Mouse (Mus musculus) MEL (cell line): ENCODE measurements at regions not wholly inside any gene's neighbourhood (a gene's known extent, or its start where the extent isn't known, plus 50 kb on each side); places are given as distances from the start of the nearest gene placed in this dataset.

Experiments
- DNase-seq: peaks from one replicate; pipeline ENCODE4 v3.0.0; 2011; ENCODE audit warnings: low read depth, low spot score
- H3K27ac ChIP-seq: 2 replicates; pipeline ENCODE4 v1.5.1; 2012; ENCODE audit warnings: low read depth, mild to moderate bottlenecking, control low read depth, low read length, moderate library complexity; ENCODE audit not compliant: control insufficient read depth
- H3K27me3 ChIP-seq, 2 experiments: fragments of 150-350 bp in 1 of 2; sonication (generic) in 1 of 2; 2 replicates each; pipeline ENCODE4 v1.6.1; 2012; ENCODE audit warnings: low read length in 2 of 2, mild to moderate bottlenecking in 2 of 2, improper control_type of control experiment in 1 of 2, moderate library complexity in 1 of 2; ENCODE audit not compliant: insufficient read depth in 2 of 2, control insufficient read depth in 1 of 2
- H3K36me3 ChIP-seq, 2 experiments: 2 replicates each; pipeline ENCODE4 v1.6.1; 2012 to 2014; ENCODE audit warnings: low read length in 2 of 2, improper control_type of control experiment in 1 of 2, inconsistent platforms in 1 of 2, mild to moderate bottlenecking in 1 of 2; ENCODE audit not compliant: insufficient read depth in 2 of 2, control insufficient read depth in 1 of 2
- H3K4me1 ChIP-seq, 2 experiments: fragments of 150-350 bp in 1 of 2; sonication (generic) in 1 of 2; 2 replicates each; pipeline ENCODE4 v1.6.1; 2012; ENCODE audit warnings: low read length in 2 of 2, improper control_type of control experiment in 1 of 2, mild to moderate bottlenecking in 1 of 2; ENCODE audit not compliant: insufficient read depth in 2 of 2, control insufficient read depth in 1 of 2
- H3K4me3 ChIP-seq, 2 experiments: fragments of 150-350 bp in 1 of 2; sonication (generic) in 1 of 2; 2 replicates each; pipeline ENCODE4 v1.5.1; 2012; ENCODE audit warnings: low read depth in 2 of 2, low read length in 2 of 2, mild to moderate bottlenecking in 2 of 2, moderate library complexity in 2 of 2, control low read depth in 1 of 2, improper control_type of control experiment in 1 of 2; ENCODE audit not compliant: control insufficient read depth in 1 of 2, insufficient read depth in 1 of 2
- H3K79me2 ChIP-seq: 2 replicates; pipeline ENCODE4 v1.6.1; 2012; ENCODE audit warnings: mild to moderate bottlenecking, low read length, moderate library complexity; ENCODE audit not compliant: control insufficient read depth, poor library complexity, insufficient read depth
- H3K9ac ChIP-seq: 2 replicates; pipeline ENCODE4 v1.6.1; 2012; ENCODE audit warnings: low read depth, mild to moderate bottlenecking, control low read depth, low read length, moderate library complexity; ENCODE audit not compliant: control insufficient read depth, poor library complexity, severe bottlenecking
- H3K9me3 ChIP-seq: fragments of 150-350 bp; sonication (generic); replicated peaks from 2 replicates; pipeline ENCODE4 v1.6.1; 2012; ENCODE audit warnings: mild to moderate bottlenecking, low read length, improper control_type of control experiment, moderate library complexity; ENCODE audit not compliant: insufficient read depth
- BHLHE40 ChIP-seq: IDR thresholded peaks from 2 replicates; pipeline ENCODE4 v1.6.1; 2012; ENCODE audit warnings: low read depth, mild to moderate bottlenecking, inconsistent platforms, low read length, improper control_type of control experiment, borderline replicate concordance
- CHD1 ChIP-seq: IDR thresholded peaks from 2 replicates; pipeline ENCODE4 v1.6.1; 2012; ENCODE audit warnings: low read depth, mild to moderate bottlenecking, inconsistent platforms, low read length, improper control_type of control experiment
- CHD2 ChIP-seq: IDR thresholded peaks from 2 replicates; pipeline ENCODE4 v1.6.1; 2011; ENCODE audit warnings: low read length, improper control_type of control experiment
- ELF1 ChIP-seq: IDR thresholded peaks from 2 replicates; pipeline ENCODE4 v1.6.1; 2014; ENCODE audit warnings: low read depth, mild to moderate bottlenecking, inconsistent platforms, low read length, improper control_type of control experiment, moderate library complexity
- EP300 ChIP-seq, 2 experiments: IDR thresholded peaks; 2 replicates each; pipeline ENCODE4 v1.6.1; 2011; ENCODE audit warnings: improper control_type of control experiment in 2 of 2, low read length in 2 of 2, low read depth in 1 of 2, mild to moderate bottlenecking in 1 of 2
- ETS1 ChIP-seq: IDR thresholded peaks from 2 replicates; pipeline ENCODE4 v1.6.1; 2012; ENCODE audit warnings: low read depth, mild to moderate bottlenecking, inconsistent platforms, low read length, improper control_type of control experiment, moderate library complexity
- GATA1 ChIP-seq: IDR thresholded peaks from 2 replicates; pipeline ENCODE4 v1.6.1; 2011; ENCODE audit warnings: low read depth, low read length, improper control_type of control experiment
- HCFC1 ChIP-seq: IDR thresholded peaks from 2 replicates; pipeline ENCODE4 v1.6.1; 2012; ENCODE audit warnings: low read depth, mild to moderate bottlenecking, inconsistent platforms, low read length, improper control_type of control experiment, moderate library complexity
- KAT2A ChIP-seq: conservative IDR thresholded peaks from 2 replicates; pipeline ENCODE4 v1.6.1; 2012; ENCODE audit warnings: low read depth, low read length, improper control_type of control experiment, inconsistent platforms
- MYB ChIP-seq: IDR thresholded peaks from 2 replicates; pipeline ENCODE4 v1.6.1; 2011; ENCODE audit warnings: mild to moderate bottlenecking, low read depth, low read length, improper control_type of control experiment
- MYC ChIP-seq: IDR thresholded peaks from 2 replicates; pipeline ENCODE4 v1.6.1; 2011; ENCODE audit warnings: low read depth, mild to moderate bottlenecking, low read length, improper control_type of control experiment, moderate library complexity
- NELFE ChIP-seq: IDR thresholded peaks from 2 replicates; pipeline ENCODE4 v1.6.1; 2011; ENCODE audit warnings: low read depth, low read length, improper control_type of control experiment
- NRF1 ChIP-seq: IDR thresholded peaks from 2 replicates; pipeline ENCODE4 v1.6.1; 2014; ENCODE audit warnings: low read depth, mild to moderate bottlenecking, inconsistent platforms, low read length, improper control_type of control experiment, moderate library complexity; ENCODE audit not compliant: poor library complexity, insufficient read depth, severe bottlenecking
- POLR2AphosphoS2 ChIP-seq: IDR thresholded peaks from 2 replicates; pipeline ENCODE4 v1.6.1; 2011; ENCODE audit warnings: low read length, improper control_type of control experiment
- POLR2AphosphoS5 ChIP-seq: IDR thresholded peaks from 2 replicates; pipeline ENCODE4 v1.6.1; 2012; ENCODE audit warnings: low read depth, borderline replicate concordance, mild to moderate bottlenecking, inconsistent platforms, low read length, moderate library complexity, mixed read lengths
- RCOR1 ChIP-seq: IDR thresholded peaks from 2 replicates; pipeline ENCODE4 v1.6.1; 2012; ENCODE audit warnings: low read depth, mild to moderate bottlenecking, inconsistent platforms, low read length, improper control_type of control experiment
- SMC3 ChIP-seq: IDR thresholded peaks from 2 replicates; pipeline ENCODE4 v1.6.1; 2011; ENCODE audit warnings: low read depth, low read length, improper control_type of control experiment
- TCF12 ChIP-seq: IDR thresholded peaks from 2 replicates; pipeline ENCODE4 v1.6.1; 2014; ENCODE audit warnings: low read depth, mild to moderate bottlenecking, inconsistent platforms, low read length, improper control_type of control experiment, moderate library complexity
- USF1 ChIP-seq: IDR thresholded peaks from 2 replicates; pipeline ENCODE4 v1.6.1; 2014; ENCODE audit warnings: low read depth, mild to moderate bottlenecking, inconsistent platforms, low read length, improper control_type of control experiment, moderate library complexity
- USF2 ChIP-seq, 2 experiments: IDR thresholded peaks; 2 replicates each; pipeline ENCODE4 v1.6.1; 2011 to 2012; ENCODE audit warnings: improper control_type of control experiment in 2 of 2, low read length in 2 of 2, borderline replicate concordance in 1 of 2, inconsistent platforms in 1 of 2, low read depth in 1 of 2, mild to moderate bottlenecking in 1 of 2; ENCODE audit not compliant: insufficient read depth in 1 of 2
- ZC3H11A ChIP-seq: IDR thresholded peaks from 2 replicates; pipeline ENCODE4 v1.6.1; 2012; ENCODE audit warnings: low read depth, mild to moderate bottlenecking, inconsistent platforms, low read length, improper control_type of control experiment
- ZKSCAN1 ChIP-seq: IDR thresholded peaks from 2 replicates; pipeline ENCODE4 v1.6.1; 2012; ENCODE audit warnings: low read depth, mild to moderate bottlenecking, inconsistent platforms, low read length, improper control_type of control experiment, moderate library complexity

DNA sequence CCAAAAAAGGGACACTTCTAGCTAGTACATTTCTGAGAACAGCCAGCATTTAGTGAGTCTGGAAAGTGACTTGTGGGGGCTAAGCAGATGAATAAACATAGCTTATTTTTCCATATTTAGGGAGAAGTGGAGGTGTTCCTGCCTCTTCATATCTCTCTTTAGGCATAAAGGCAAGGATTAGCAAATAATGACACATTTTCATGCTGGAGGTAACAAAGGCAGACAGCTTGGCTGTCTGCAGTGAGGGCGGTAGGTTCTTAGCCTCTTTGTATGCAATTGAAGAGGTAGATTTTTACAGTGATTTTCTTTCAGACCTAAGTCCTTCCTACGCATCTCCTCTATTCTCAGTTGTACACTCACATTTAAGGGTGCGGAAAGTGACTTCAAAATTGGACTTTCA is 176.5 kb downstream of the Icos start:
- Histone ChIP-seq H3K4me3 (no peak overlapping the region), H3K79me2 (no peaks in the 10 kb centered on the region), H3K9me3 (no peaks in the 10 kb centered on the region), H3K27ac (no peak overlapping the region), H3K27me3 (no peaks in the 10 kb centered on the region), H3K9ac (no peak overlapping the region), H3K4me1 (no peaks in the 10 kb centered on the region), H3K36me3 (no peaks in the 10 kb centered on the region)
- no peak for DNase-seq
- TF ChIP-seq RCOR1 (no peak), POLR2AphosphoS5 (no peak), EP300 (IDR thresholded peaks at IDR 0.05; ENCODE audit: low read depth in 1 of 2, low read length in 2 of 2) (no peak), USF1 (no peak), TCF12 (no peak)

DNA sequence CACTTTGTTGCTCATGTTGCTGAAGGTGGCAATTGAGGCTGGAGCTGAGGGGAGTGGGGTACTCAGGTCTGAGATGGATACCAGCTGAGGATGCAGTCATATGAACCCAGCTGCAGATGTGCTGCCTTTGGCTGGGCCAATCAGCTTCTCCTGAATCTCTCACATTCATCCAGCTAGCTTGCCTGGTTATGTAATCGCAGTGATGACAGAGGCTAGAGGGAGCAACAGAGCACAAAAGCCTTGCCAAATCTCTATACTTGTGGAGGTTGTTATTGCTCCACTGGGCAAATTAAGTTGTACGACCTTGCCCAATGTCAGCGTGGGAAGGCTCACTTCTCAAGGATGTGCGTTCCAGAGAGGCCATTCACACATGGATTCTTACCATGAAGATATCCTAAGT is 179.5 kb downstream of the Icos start:
- Histone ChIP-seq H3K27me3 (no peaks in the 10 kb centered on the region), H3K79me2 (no peaks in the 10 kb centered on the region), H3K27ac (no peak overlapping the region), H3K36me3 (no peaks in the 10 kb centered on the region), H3K9me3 (no peaks in the 10 kb centered on the region), H3K4me3 (no peak overlapping the region), H3K9ac (no peak overlapping the region), H3K4me1 (no peaks in the 10 kb centered on the region)
- no peak for TF ChIP-seq HCFC1
- no peak for TF ChIP-seq USF2 (IDR thresholded peaks at IDR 0.05; ENCODE audit: borderline replicate concordance in 1 of 2, insufficient read depth in 1 of 2, low read depth in 1 of 2, low read length in 2 of 2)
- TF ChIP-seq MYB, result no peak
- no peak for TF ChIP-seq NRF1
- TF ChIP-seq NELFE, result no peak
- TF ChIP-seq CHD2, result no peak
- TF ChIP-seq ELF1, result no peak
- no peak for TF ChIP-seq SMC3
- TF ChIP-seq ZC3H11A, result no peak
- TF ChIP-seq BHLHE40, result no peak
- no peak for TF ChIP-seq ETS1
- TF ChIP-seq KAT2A, result no peak
- no peak for TF ChIP-seq MYC
- TF ChIP-seq POLR2AphosphoS2, result no peak
- no peak for TF ChIP-seq CHD1
- TF ChIP-seq TCF12, result no peak
- no peak for TF ChIP-seq ZKSCAN1
- no peak for TF ChIP-seq GATA1
- no peak for DNase-seq
